Mouse (Mus musculus): ENCODE results near the gene Gm20696. TPM values are rescaled to one million over a fixed set of nuclear protein-coding genes. Genes with fewer than 3 reads are reported as not detected.

Gene Gm20696
- total RNA-seq, 1 experiment, result 0.58 TPM

DNA sequence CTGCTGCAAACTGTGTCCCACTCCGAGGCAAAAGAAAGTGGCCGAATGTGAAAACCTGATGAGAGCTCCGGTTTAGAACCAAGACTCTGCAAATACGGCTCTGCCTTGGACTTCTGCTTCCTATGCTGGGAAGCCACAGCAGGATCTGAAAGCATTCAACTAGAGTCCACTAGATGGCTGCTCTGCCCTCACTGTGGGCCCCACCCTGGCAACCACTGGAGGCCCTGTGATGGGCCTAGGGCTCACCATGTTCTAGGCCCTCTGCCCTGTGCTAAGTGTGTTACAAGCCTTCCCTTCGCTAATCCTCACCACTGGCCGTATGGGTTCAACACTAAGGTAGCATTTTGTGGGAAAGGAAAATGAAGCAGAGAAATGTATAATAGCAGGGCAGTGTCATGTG, 164.3 kb downstream of the Gm20696 start:
- no peak overlapping the region for H3K4me3 ChIP-seq (ENCODE audit: insufficient read depth in 1 of 2, low read depth in 1 of 2, low read length in 2 of 2, poor library complexity in 1 of 2, severe bottlenecking in 1 of 2)
- H3K4me1 ChIP-seq (ENCODE audit: control insufficient read depth in 2 of 2, insufficient read depth in 2 of 2, low read length in 2 of 2, poor library complexity in 1 of 2), result no peaks in the 10 kb centered on the region
- in situ Hi-C loops (cut with MboI; ENCODE audit: low sequenced_read_pairs in 2 of 2, unreplicated experiment in 2 of 2), result no loop called here
- no peaks in the 10 kb centered on the region for H3K36me3 ChIP-seq (ENCODE audit: control insufficient read depth, insufficient read depth, low read length, poor library complexity, severe bottlenecking)
- no peak for DNase-seq (ENCODE audit: low read depth, low spot score)
- H3K9me3 ChIP-seq (ENCODE audit: control insufficient read depth, insufficient read depth, low read depth, low read length), result no peaks in the 10 kb centered on the region
- H3K9ac ChIP-seq (ENCODE audit: insufficient read depth, low read depth, low read length, poor library complexity, severe bottlenecking), result no peak overlapping the region
- H3K27ac ChIP-seq (ENCODE audit: insufficient read depth, low read depth, low read length, poor library complexity, severe bottlenecking), result no peak overlapping the region
- no peak for TF ChIP-seq ZC3H11A (IDR thresholded peaks at IDR 0.05; ENCODE audit: borderline replicate concordance, low read depth, low read length)
- TF ChIP-seq HCFC1 (IDR thresholded peaks at IDR 0.05; ENCODE audit: borderline replicate concordance, insufficient read depth, low read length), result no peak
- no peak for TF ChIP-seq ZNF384 (IDR thresholded peaks at IDR 0.05; ENCODE audit: low read depth, low read length)
- no peak for TF ChIP-seq MAFK (IDR thresholded peaks at IDR 0.05; ENCODE audit: insufficient read depth, low read depth, low read length)
- no peak for TF ChIP-seq CHD2 (IDR thresholded peaks at IDR 0.05; ENCODE audit: low read depth, low read length)

DNA sequence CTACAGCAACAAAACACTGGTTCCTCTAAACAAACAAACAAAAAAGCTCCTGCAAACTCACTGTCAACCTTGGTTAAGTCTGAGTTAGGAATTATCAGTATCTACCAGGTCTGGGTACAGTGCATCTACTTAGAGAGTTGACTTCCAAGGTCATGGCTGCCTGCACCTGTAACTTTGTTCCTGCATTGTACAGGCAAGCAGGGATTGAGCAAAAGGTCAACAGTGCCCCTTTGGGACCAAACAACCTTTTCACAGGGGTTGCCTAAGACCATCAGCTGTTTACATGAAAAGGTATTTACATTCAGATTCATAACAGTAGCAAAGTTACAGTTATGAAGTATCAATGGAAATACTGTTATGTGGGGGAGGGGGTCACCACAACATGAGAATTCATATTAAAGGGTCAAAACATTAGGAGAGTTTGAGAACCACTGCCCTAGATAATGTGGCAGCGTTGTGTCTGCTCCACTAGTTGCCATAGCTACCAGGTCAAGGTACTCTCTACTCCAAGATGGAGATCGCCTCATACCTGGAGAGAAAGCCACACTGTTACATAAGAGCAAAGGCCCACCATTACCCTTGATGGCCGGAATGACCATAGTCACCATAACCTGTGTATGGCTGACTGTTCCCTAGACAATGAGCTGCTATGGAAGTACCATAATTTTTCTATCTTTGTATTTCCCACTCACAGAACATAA, 165.9 kb downstream of the Gm20696 start:
- Histone ChIP-seq H3K4me1 (ENCODE audit: control insufficient read depth in 2 of 2, insufficient read depth in 2 of 2, low read length in 2 of 2, poor library complexity in 1 of 2) (no peaks in the 10 kb centered on the region), H3K9me3 (ENCODE audit: control insufficient read depth, insufficient read depth, low read depth, low read length) (no peaks in the 10 kb centered on the region), H3K27ac (ENCODE audit: insufficient read depth, low read depth, low read length, poor library complexity, severe bottlenecking) (no peak overlapping the region), H3K36me3 (ENCODE audit: control insufficient read depth, insufficient read depth, low read length, poor library complexity, severe bottlenecking) (no peaks in the 10 kb centered on the region), H3K9ac (ENCODE audit: insufficient read depth, low read depth, low read length, poor library complexity, severe bottlenecking) (no peak overlapping the region), H3K4me3 (ENCODE audit: insufficient read depth in 1 of 2, low read depth in 1 of 2, low read length in 2 of 2, poor library complexity in 1 of 2, severe bottlenecking in 1 of 2) (no peak overlapping the region)
- no peak for DNase-seq (ENCODE audit: low read depth, low spot score)
- no peak for TF ChIP-seq MAFK (IDR thresholded peaks at IDR 0.05; ENCODE audit: insufficient read depth, low read depth, low read length)
- TF ChIP-seq HCFC1 (IDR thresholded peaks at IDR 0.05; ENCODE audit: borderline replicate concordance, insufficient read depth, low read length), result no peak
- TF ChIP-seq CHD2 (IDR thresholded peaks at IDR 0.05; ENCODE audit: low read depth, low read length), result no peak
- TF ChIP-seq ZNF384 (IDR thresholded peaks at IDR 0.05; ENCODE audit: low read depth, low read length), result no peak
- TF ChIP-seq ZC3H11A (IDR thresholded peaks at IDR 0.05; ENCODE audit: borderline replicate concordance, low read depth, low read length), result no peak
- in situ Hi-C loops (cut with MboI; ENCODE audit: low sequenced_read_pairs in 2 of 2, unreplicated experiment in 2 of 2), result no loop called here

DNA sequence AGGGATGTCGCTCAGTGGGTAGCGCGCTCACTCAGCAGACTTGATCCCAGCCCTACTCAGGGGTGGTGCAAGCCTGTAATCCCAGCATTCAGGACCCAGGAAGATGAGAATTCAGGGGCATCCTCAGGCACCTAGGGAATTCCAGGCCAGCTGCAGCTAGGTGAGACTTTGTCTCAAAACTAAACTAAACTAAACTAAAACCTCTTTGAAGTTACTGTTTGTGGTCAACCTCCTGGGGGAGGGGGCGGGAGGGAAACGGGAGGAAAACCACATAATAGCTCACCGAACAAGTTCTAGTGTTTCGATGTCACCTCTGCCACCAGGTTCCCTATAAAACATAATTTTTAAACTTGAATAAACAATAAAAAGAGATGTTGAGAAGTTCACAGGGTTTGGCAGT, 168.5 kb downstream of the Gm20696 start:
- Histone ChIP-seq H3K4me3 (ENCODE audit: insufficient read depth in 1 of 2, low read depth in 1 of 2, low read length in 2 of 2, poor library complexity in 1 of 2, severe bottlenecking in 1 of 2) (no peak overlapping the region), H3K9ac (ENCODE audit: insufficient read depth, low read depth, low read length, poor library complexity, severe bottlenecking) (no peak overlapping the region), H3K4me1 (ENCODE audit: control insufficient read depth in 2 of 2, insufficient read depth in 2 of 2, low read length in 2 of 2, poor library complexity in 1 of 2) (no peaks in the 10 kb centered on the region), H3K27ac (ENCODE audit: insufficient read depth, low read depth, low read length, poor library complexity, severe bottlenecking) (no peak overlapping the region), H3K36me3 (ENCODE audit: control insufficient read depth, insufficient read depth, low read length, poor library complexity, severe bottlenecking) (no peaks in the 10 kb centered on the region), H3K9me3 (ENCODE audit: control insufficient read depth, insufficient read depth, low read depth, low read length) (no peaks in the 10 kb centered on the region)
- in situ Hi-C loops (cut with MboI; ENCODE audit: low sequenced_read_pairs in 2 of 2, unreplicated experiment in 2 of 2), result no loop called here
- DNase-seq (ENCODE audit: low read depth, low spot score), result no peak
- TF ChIP-seq ZNF384 (IDR thresholded peaks at IDR 0.05; ENCODE audit: low read depth, low read length) (no peak), ZC3H11A (IDR thresholded peaks at IDR 0.05; ENCODE audit: borderline replicate concordance, low read depth, low read length) (no peak), CHD2 (IDR thresholded peaks at IDR 0.05; ENCODE audit: low read depth, low read length) (no peak), HCFC1 (IDR thresholded peaks at IDR 0.05; ENCODE audit: borderline replicate concordance, insufficient read depth, low read length) (no peak)

DNA sequence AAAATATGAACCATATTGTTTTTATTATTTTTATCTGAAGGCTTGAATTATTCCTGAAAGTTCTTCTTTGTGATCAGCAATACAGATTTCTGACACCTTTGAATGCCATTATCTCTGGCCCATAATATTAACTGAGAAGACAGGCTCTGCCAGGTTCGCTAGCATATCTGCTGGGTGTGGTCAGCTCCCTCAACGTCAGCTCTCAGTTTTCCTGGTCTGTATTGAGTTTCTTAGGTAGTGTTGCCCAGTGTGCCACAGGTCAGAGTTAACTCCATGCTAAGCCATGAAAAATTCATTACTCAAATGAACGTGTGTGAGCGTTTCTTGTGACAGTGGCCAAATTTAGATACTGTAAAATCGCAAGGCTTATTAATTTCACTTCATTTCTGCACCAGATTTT, 170.5 kb downstream of the Gm20696 start:
- TF ChIP-seq HCFC1 (IDR thresholded peaks at IDR 0.05; ENCODE audit: borderline replicate concordance, insufficient read depth, low read length) (no peak), ZNF384 (IDR thresholded peaks at IDR 0.05; ENCODE audit: low read depth, low read length) (no peak), MAFK (IDR thresholded peaks at IDR 0.05; ENCODE audit: insufficient read depth, low read depth, low read length) (no peak), ZC3H11A (IDR thresholded peaks at IDR 0.05; ENCODE audit: borderline replicate concordance, low read depth, low read length) (no peak), CHD2 (IDR thresholded peaks at IDR 0.05; ENCODE audit: low read depth, low read length) (no peak)
- Histone ChIP-seq H3K4me3 (ENCODE audit: insufficient read depth in 1 of 2, low read depth in 1 of 2, low read length in 2 of 2, poor library complexity in 1 of 2, severe bottlenecking in 1 of 2) (no peak overlapping the region), H3K4me1 (ENCODE audit: control insufficient read depth in 2 of 2, insufficient read depth in 2 of 2, low read length in 2 of 2, poor library complexity in 1 of 2) (no peaks in the 10 kb centered on the region), H3K9ac (ENCODE audit: insufficient read depth, low read depth, low read length, poor library complexity, severe bottlenecking) (no peak overlapping the region), H3K9me3 (ENCODE audit: control insufficient read depth, insufficient read depth, low read depth, low read length) (no peaks in the 10 kb centered on the region), H3K36me3 (ENCODE audit: control insufficient read depth, insufficient read depth, low read length, poor library complexity, severe bottlenecking) (no peaks in the 10 kb centered on the region), H3K27ac (ENCODE audit: insufficient read depth, low read depth, low read length, poor library complexity, severe bottlenecking) (no peak overlapping the region)
- in situ Hi-C loops (cut with MboI; ENCODE audit: low sequenced_read_pairs in 2 of 2, unreplicated experiment in 2 of 2), result no loop called here
- DNase-seq (ENCODE audit: low read depth, low spot score), result no peak
